Mouse (Mus musculus) adrenal gland, adult 2 months (tissue): Measurements from ENCODE around the gene Zfp853. TPM values are rescaled to one million over a fixed set of nuclear protein-coding genes. Genes with fewer than 3 reads are reported as not detected.

Experiments used
- DNase-seq: peaks from one replicate; pipeline ENCODE4 v3.0.0; 2021
- long read RNA-seq: library from polyadenylated mRNA; stranded (forward); transcript quantifications from one replicate; pipeline ENCODE4 v2.0.0, GENCODE M21; 2021
- polyA plus RNA-seq: library from polyadenylated mRNA; depleted of rRNA; stranded (reverse); fragments of >200 nt; gene quantifications from 2 replicates; pipeline ENCODE4 v1.2.3, GENCODE M21; 2012; rRNA removed
- total RNA-seq, 2 experiments: library from RNA; stranded (reverse); gene quantifications; 2 replicates each; pipeline ENCODE4 v1.2.3; 2021

Gene Zfp853
- total RNA-seq (under 1 TPM; 0.17 to 0.31 TPM), polyA plus RNA-seq (1.1 and 1.6 TPM in 2 replicates)
- long read RNA-seq, result 0 reads

DNA sequence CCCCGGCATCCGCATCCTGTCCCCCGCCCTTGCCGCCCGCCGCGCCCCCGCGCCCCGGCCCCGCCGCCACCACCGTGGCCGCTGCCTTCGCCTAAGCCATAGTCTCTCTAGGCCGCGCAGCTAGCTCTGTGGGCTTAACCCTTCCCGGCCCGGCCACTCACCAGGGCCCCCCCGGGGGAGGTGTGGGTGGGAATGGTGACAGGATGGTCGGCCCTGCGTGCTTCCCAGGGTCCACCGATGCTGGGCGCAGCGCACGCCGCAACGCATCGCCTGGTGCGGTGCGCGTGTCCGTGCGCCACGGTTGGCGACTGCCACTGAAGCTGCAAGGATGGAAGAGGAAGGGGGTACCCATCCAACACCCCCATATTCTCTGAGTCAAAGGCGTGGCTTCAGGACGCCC is at the start of gene Zfp853:
Zfp853 (minus strand) TSS at position 220 of the 400 bp plus-strand sequence.
- DNase-seq, result no peak

DNA sequence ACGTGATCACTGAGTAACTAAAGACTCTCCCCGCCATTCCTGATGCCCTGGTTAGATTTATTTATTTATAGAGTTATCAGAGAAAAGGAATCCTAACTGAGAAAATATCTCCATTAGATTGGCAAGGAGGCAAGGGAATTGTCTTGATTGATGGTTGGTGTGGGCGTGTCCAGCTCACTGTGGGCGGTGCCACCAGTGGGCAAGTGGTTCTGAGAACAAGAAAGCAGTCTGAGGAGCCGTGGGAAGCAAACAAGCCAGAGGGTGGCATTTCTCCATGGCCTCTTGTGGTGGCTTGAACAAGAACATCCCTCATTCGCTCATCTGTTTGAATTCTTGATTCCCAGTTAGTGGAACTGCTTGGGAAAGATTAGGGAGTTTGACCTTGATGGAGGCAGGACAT is 46.2 kb upstream of the Zfp853 start:
- DNase-seq, result no peak

DNA sequence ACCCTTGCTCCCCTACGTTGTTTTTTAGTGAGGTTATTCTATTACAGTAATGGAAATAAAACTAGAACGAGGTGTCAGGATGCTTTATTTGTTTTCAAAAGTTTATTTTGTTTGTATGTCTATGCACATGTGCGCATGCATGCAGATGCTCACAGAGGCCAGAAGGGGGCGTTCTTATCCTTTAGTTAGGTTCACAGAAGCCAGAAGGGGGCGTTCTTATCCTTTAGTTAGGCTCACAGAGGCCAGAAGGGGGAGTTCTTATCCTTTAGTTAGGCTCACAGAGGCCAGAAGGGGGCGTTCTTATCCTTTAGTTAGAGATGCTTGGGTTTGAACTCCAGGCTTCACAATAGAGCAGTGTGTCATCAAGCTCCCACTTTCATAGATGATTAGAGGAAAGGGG is 43.1 kb upstream of the Zfp853 start:
- no peak for DNase-seq

DNA sequence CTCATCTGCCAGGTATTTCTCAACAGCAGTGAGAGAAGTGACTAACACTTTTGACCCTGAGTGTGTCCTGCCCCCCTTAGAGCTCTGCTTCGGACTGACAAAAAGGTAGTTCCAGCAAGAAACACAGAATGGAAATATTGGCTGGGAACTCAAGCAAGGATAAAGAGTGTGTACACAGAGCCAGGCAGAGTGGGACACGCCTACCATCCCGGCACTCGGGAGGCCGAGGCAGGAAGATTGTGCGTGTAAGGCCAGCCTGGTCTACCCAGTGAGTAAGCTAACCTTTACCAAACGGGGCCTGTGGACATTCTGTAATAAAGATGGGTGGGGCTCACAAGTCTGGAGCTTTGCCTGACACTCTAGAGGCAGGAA is 41.7 kb upstream of the Zfp853 start:
- peak; percentile 62 for DNase-seq

DNA sequence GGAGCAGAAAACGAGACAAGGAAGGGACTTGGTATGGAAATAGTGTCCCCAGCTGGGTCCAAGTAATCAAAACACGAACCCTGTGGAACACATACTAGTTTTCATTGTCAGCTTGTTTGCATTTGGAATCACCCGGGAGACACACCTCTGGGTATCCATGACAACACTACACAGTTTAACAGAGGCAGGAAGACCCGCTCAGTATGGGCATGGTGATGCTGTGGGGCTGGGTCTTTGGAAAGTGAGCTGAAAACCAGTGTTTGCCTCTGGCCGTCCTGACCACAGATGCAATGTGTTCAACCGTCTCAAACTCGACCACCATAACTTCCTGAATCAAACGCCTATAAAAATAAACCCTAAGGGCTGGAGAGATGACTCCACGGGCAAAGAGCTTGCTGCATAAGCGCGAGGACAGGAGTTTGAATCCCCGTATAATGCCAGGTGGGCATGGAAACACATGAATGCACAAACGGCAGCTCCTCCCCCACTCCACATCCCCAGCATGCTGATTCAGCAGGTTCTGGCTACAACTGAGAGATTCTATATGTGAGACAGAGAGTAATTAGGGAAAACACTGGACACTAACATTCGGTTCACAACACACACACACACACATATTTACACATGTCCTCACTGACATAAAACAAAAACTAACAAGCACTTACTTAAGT is 41.1 kb upstream of the Zfp853 start:
- DNase-seq, result no peak

DNA sequence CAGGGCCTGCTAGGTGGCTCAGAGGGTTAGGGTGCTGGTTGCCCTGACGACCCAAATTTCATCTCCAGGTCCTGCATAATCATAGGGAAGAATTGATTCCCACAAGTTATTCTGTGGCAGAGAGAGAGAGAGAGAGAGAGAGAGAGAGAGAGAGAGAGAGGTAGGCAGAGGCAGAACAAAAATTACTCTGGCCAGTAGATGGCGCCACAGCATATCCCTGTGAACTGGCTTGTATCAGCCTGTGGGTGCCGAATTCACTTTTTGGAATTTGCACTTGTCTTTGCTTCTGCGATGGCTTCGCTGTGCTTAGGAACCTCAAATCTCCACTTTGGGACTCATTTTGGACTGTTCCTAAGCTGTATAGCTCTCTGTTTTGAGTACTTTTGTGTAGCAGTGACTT is 40.4 kb upstream of the Zfp853 start:
- DNase-seq, result peak; percentile 68

DNA sequence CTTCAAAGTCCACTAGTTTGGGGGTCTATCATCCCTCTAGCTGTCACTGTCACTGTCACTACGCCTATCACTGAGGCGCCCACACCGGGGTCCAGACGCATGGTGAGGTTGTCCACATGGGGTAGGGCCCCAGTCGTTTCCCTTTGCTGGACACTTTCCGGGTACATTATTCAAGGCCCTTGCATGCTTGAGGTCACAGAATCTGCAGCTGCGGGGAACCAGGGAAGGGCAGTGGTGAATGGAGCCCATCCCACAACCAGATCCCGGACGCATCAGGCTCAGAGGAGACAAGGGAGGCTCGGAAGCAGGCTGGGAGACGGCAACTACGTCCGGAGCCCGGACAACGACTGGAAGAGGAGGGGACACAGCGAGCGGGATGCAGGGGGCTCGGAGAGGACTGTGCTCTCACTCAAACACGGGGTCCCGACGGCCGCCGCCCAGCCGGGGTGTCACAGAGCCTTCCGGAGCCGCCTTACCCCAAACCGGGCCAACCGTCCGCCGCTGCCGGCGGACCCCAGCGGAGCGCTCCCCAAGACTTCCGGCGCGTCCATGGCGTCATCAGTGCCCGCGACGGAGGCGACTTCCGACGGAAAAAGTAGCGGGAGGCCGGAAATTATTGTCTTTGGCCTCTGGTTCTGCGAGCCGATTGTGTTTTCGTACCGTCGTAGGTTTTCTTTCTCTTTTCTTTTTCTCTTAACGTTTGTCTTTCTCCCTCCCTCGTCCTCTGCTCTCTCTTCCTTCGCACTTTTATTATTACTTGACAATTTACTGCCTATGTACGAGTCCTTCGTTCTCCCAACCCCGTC is 35.5 kb upstream of the Zfp853 start, which contains the start of gene Zdhhc4:
Zdhhc4 (minus strand) TSS at position 567 of the 806 bp plus-strand sequence.
- DNase-seq, result peak; percentile 94

DNA sequence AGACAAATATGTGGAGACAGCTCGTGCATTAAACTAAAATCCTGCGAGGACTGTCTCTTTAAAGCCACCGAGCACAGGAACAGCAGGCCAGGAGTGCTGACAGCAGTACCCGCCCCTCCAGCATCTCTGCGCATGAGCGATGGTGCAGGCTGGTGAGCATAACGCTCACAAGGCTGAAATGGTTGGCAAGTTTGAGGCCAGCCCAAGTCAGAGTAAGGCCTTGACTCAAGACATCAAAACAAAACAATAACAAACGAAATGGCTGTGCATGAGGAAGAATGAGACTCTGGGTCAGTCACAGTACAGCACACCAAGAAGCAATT is 23.8 kb upstream of the Zfp853 start:
- peak; percentile 80 for DNase-seq

DNA sequence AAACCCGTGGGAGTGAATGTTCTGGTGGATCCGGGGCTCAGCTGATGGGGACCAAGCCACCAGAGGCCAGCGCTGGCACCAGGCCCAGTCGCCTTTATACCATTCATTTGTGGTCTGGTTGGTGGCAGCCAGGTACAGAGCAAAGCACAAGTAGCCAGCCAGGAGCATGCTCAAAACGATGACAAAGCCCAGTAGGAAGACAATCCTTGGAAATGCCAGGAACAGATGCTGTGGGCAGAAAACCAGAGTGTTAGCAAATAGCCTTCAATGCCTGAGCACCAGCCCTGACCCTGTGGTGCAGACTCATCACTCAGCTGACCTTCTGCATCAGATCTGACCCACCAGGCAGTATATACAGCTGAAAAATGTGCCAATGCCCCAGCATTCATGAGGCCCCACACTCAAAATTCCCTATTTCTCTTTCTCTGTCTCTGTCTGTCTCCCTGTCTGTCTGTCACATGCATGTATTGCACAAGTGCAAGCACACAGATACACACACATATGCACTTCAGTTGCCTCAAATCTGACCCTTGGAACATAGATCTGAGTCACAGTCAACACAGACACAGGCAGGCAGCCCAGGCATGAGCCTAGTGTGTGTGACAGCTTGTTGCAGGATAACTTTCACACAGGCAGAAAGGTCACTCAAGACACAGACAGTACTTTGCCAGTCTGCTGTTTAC is 23.3 kb upstream of the Zfp853 start:
- peak; percentile 81 for DNase-seq

DNA sequence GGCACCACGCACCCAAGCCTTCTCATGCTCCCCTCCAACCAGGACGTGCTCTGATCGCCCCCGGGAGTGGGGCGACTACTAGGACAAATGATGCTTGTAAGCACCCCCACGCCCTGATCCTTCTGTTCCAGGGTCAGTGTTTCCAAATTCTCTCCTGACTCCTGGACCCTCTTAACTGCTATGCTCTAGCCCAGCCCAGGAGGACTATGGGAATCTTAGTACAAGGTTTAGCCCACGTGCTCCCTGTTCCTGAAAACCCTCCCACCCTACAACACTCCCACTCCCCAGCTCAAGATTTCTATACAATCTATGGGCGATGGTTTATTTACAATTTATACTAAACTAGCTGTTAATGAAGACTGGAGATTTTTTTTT is 22.1 kb upstream of the Zfp853 start:
- no peak for DNase-seq

DNA sequence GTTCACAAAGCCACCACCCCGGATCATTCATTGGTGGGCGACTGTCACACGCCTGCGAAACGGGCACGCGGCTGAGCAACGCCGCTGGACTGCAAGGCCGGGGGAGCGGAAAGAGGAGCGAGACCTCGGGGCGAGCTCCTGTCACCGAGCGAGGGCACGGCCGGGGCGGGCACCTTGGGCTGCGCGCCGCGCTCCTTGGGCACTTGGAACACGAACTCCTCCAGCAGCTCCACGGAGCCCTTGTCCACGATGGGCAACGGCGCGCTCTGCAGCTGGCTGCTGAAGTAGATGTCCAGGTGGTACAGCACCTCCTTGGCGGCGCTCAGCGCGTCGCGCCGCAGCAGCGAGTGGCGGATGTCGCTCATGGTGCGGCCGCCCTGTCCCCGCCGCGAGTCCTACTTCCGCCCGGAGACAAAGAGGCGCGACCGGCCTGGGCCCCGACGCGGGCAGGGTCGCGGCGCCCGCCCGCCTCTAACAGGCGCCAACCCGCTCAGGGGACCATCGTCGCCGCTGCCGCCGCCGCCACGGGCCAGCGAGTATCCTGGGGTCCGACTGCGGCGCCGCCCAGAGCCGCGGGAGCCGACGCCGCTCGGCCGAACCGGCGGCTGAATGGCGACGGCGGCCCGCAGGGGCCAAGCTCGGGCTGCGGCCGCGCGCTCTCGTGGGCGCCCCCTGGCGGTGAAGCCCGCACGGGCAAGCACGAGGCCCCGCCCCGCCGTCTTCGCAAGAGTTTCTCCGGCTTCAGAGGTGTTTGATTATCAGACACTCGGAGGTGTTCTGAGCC is 21.5 kb upstream of the Zfp853 start, which contains the start of gene E130309D02Rik:
E130309D02Rik (minus strand) TSS at position 631 of the 784 bp plus-strand sequence.
- DNase-seq, result peak; percentile 92

DNA sequence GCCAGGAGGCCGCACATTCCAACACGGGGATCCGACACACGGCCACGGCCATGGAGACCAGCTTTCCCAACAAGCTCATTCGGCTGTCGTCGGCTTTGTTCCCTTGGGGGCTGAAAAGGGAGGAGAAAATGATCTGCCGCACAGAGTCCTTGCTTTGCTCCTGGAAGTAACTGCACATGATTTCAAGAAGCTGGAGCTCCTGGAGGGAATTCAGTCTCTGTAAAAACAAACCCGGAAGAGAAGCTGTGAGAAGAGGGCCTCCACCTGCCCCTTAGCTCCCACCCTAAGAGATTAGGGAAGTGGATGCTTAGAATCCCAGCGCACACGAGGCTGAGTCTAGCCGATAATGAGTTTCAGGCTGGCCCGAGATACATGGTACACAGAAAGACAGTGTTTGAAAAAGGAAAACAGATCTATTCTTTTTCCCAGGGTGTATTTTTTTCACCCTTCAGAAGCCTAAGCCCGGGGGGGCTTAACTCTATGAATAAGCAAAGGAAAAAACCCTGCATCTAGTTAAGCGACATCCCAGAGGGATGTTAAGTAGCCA is 20.8 kb upstream of the Zfp853 start:
- DNase-seq, result peak; percentile 24

DNA sequence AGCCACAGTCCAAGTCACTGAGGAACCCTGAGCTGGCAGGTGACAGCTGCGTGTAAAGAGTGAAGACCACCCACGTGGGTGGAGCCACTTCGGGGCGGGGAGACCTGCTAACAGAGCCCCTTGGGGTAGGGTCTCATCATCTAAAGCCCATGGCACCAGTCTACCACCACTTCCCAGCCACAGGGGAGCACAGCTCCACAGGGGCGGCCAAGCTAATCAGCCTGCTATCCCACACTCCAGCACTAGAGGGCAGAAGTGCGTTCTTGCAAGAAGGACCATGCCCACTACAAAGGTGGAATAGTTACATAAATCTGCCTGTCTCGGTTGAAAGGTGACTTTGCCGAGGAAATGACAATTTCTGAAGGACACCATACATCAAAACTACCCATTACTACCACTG is 18.5 kb upstream of the Zfp853 start:
- peak; percentile 62 for DNase-seq

DNA sequence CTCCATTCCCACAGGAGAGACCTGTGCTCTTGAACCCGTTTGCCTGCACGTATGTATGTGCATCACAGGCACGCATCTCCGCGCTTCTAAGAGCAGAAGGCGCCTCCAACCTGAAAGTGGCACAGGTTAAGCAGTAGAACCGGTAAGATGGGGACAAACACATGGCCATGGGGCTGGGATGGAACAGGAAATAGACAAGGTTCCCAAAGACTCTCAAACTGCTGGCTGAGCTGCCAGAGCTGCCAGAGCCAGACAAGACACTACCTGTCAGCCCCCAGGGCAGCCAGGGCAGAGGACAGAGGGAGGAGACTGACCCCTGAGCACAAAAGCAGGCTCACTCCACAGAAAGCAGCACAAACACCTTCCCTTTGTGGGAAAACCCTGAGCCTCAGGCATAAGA is 16.5 kb upstream of the Zfp853 start:
- no peak for DNase-seq

DNA sequence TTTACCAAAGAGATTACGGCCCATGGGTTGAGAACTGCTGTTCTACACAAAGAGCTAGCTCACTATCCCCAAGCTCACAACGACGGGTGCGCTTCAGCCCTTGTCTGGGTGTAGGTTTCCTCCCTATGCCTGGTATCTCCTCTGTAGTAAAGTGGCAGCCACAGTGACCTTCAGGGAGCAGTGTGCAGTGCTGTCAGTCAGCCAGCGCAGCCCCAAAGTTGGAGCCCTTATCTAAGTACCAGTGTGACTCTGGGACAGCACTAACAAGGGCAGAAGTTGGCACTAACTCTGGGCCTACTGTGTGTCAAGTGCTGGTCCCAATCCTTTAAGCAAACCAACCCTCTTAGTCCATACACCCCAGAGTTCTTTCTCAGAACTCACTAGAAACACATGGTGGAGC is 15.4 kb upstream of the Zfp853 start:
- DNase-seq, result no peak

DNA sequence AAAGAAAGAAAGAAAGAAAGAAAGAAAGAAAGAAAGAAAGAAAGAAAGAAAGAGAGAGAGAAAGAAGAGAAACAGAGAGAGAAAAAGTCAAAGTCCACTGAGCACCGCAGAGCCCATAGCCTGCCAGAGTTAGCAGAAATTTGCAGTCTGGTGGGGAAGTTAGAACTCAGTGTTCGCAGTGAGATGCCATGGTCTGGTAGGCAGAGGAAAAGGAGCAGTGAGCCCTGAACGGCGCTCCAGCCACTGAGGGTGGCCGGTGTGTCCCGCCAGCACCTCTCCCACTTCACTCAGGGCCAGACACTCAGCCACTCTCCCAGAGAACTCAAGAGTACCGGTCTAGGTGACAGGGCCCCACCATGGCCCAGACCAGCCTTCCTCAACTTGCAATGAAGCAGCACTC is 10.8 kb upstream of the Zfp853 start:
- DNase-seq, result no peak

DNA sequence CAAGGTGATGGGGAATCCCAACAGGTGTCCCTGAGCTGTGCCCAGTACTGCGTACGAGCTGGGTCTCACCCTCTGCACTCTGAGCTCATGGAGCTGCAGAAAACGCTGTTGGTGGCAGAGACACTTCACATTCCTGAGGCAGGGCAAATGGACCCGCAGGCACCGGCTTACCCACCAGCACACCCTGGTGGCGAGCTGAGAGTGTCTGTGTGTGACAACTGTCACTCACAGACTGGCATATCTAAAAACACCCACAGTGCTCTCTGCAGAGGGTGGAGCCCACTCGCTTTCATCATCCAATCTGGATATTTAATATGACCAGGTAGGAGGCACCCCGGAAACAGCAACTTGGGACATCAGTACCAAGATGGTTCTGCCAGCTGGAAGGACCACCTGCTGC is 7.9 kb upstream of the Zfp853 start:
- DNase-seq, result no peak

DNA sequence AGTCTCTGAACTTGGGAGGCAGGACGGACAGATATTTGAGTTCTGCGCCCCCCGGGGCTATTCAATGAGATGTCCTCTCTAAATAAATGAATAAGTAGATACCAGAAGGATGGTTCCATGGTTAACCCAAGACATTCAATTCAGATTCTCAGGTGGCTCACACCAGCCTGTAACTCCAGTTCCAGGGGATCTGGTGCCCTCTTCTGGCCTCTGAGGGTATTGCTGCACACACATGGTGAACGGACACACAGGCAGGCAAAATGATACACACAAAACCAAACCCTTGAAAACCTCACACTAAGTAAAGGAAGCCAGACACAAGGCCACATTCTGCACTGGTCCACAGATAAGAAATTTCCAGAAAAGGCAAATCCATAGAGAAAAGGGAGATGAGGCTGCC is 6.3 kb upstream of the Zfp853 start:
- DNase-seq, result peak; percentile 41

DNA sequence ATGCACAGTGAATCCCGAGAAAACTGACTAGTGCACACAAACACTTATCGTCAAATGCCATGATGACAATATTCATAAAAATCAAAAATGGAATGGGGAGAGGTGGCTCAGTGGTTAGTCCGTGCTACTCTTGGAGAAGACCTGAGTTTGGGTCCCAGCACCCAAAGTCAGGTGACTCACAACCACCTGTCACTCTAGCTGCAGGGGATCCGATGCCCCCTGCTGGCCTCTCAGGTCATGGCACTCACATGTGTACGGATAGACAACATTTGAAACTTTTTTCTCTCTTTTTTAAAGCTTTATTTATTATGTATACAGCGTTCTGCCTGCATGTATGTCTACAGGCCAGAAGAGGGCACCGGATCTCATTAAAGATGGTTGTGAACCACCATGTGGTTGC is 5.0 kb upstream of the Zfp853 start:
- DNase-seq, result no peak

DNA sequence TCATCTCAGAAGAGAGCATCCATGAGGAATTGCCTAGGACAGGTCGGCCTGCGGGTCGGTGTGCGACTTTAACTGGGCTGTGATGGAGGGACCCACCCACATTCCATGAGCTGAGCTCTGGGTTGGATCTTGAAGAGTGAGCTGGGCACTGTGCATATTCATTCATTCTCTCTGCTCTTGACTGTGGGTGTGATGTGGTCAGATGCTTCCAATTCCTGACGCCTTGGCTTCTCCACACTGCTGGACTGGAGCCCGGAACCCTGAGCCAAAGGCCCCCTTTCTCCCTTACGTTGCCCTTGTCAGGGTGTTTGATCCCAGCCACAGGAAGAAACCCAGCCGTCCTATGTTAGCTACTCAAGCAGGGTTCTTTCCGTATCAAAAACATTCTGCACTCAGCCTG is 4.6 kb upstream of the Zfp853 start:
- DNase-seq, result no peak

DNA sequence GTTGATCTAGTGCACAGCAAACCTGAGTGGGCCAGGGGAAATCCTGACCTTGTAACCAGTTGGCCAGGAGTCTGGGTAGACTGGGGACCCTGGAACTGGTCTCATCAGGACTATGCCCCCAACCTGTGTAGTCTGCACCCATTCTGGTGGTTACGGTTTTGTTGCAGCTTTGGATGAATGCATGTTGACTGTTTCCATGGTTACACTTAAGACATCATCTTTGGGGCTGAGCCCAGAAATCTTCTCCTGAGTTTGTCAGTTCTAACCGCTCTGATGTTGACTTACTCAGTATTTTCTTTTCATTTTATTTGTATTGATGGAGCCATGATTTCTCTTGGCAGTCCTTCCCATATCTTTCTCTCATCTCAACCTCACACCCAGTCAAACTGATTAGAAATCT is 1.9 kb upstream of the Zfp853 start:
- DNase-seq, result no peak

DNA sequence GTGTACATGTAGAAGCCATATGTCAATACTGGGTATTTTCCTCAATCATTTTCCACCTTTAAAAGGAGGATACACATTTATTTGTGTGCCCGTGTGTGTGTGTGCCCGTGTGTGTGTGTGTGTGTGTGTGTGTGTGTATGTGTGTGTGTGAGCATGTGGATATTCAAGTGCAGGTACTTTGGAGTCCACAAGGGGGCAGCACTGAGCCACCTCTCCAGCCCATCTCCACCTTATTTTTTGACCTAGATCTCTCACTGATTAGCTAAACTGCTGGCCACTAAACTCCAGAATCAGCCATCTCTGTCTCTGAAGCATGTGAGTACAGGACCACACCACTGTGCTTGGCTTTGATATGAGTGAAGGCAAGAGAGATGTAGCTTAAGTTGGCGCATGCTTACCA is 1.4 kb upstream of the Zfp853 start:
- no peak for DNase-seq
